22 mouse cellular contexts compared by ENCODE assay signal in the genomic region with DNA sequence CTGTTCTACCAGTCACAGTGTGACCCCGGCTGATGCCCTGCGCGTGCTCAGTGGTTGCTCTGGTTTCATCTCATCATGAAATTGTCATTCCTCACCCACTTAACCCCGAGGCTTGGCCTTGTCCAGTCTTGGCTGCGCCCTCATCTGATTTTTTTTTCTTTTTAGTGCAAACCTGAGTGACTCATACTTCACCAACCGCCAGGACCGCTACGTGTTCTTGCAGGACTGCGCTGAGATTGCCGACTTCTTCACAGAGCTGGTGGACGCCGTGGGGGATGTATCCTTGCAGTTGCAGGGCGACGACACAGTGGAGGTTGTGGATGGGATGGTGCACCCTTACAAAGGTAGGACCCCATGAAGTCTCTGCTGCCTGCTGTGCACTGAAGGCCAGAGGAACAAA. TPM values are rescaled to one million over a fixed set of nuclear protein-coding genes. Genes with fewer than 3 reads are reported as not detected.
DNase-seq lines count a peak whose midpoint lies in the region; ATAC-seq and TF ChIP-seq lines count a peak whose summit lies in the region.
"Had no signal": no experiment of that assay in that cellular context is flagged by ENCODE, and none has a peak within 500 bp of the region (broad histone marks: within the 10 kb centered on the region; RNA-seq: fewer than 3 reads in every experiment).

No protein-coding gene starts in this region.

- H3K4me2 ChIP-seq in kidney, postnatal 0 days (ENCODE audit: low read length) = no peak overlapping the region
- H3K4me2 ChIP-seq in forebrain, embryonic 13.5 days = no peak overlapping the region
- H3K4me2 ChIP-seq: embryonic facial prominence, embryonic 12.5 days; neural tube, embryonic 12.5 days had no signal

- ATAC-seq in kidney, postnatal 0 days (replicated peaks; ENCODE audit: low FRiP score, low read depth) = no peak
- no peak for ATAC-seq in forebrain, embryonic 13.5 days
- ATAC-seq: hindbrain, postnatal 0 days had no signal

- WGBS in heart, embryonic 10.5 days = 90% methylated on average over 14 of the region's 14 CpGs
- 76% methylated on average over 14 of the region's 14 CpGs for WGBS in kidney, postnatal 0 days
- WGBS in forebrain, embryonic 13.5 days = 97% methylated on average over 14 of the region's 14 CpGs

- DNase-seq in heart, embryonic 10.5 days (ENCODE audit: low spot score) = no peak
- no peak for DNase-seq in heart, adult 8-10 months (ENCODE audit: low spot score)
- DNase-seq in kidney, postnatal 0 days (ENCODE audit: low spot score) = no peak
- no peak for DNase-seq in kidney, postnatal 10 days
- peak; percentile 63 for DNase-seq in 3T3-L1 (ENCODE audit: low read depth, low spot score)
- peak; percentile 68 to 69 for DNase-seq in adrenal gland, postnatal 36 days
- no peak for DNase-seq in cerebellum, adult 11 months
- DNase-seq: B cell, adult 2 months; cerebellum, adult 2 months; gastrocnemius, postnatal 10 days; heart, adult 18-20 months; heart, postnatal 36 days; left cerebral cortex, postnatal 4 days; lung, postnatal 14 days; right cerebral cortex, postnatal 14 days; thymus, postnatal 4 days had no signal

- no peak for TF ChIP-seq CTCF in kidney, postnatal 0 days (IDR thresholded peaks at IDR 0.05; ENCODE audit: low read depth)

- H3K9ac ChIP-seq in kidney, postnatal 0 days (ENCODE audit: low read depth, low read length) = no peak overlapping the region
- H3K9ac ChIP-seq in forebrain, embryonic 13.5 days = no peak overlapping the region
- H3K9ac ChIP-seq: embryonic facial prominence, embryonic 12.5 days; neural tube, embryonic 12.5 days had no signal

- H3K4me1 ChIP-seq in heart, embryonic 10.5 days = peaks cover 67% of the 10 kb centered on the region
- H3K4me1 ChIP-seq in kidney, postnatal 0 days (replicated peaks; ENCODE audit: insufficient read depth, low read length) = peaks cover 20% of the 10 kb centered on the region; the same call in 1 of the 2 replicates
- peaks cover 9% of the 10 kb centered on the region; the same call in 1 of the 2 replicates for H3K4me1 ChIP-seq in forebrain, embryonic 13.5 days

- no peaks in the 10 kb centered on the region for H3K27me3 ChIP-seq in heart, embryonic 10.5 days (ENCODE audit: insufficient read depth, poor library complexity, severe bottlenecking)
- no peaks in the 10 kb centered on the region for H3K27me3 ChIP-seq in kidney, postnatal 0 days (ENCODE audit: insufficient read depth, low read length)
- H3K27me3 ChIP-seq in forebrain, embryonic 13.5 days = no peaks in the 10 kb centered on the region
- H3K27me3 ChIP-seq: embryonic facial prominence, embryonic 12.5 days; neural tube, embryonic 12.5 days had no signal

- 0 out of 2 replicates have a peak overlapping the region, but pooled peaks have one; percentile 60 for H3K27ac ChIP-seq in heart, embryonic 10.5 days
- H3K27ac ChIP-seq in kidney, postnatal 0 days = peak overlapping the region; percentile 84; the same call in 1 of the 2 replicates
- no peak overlapping the region for H3K27ac ChIP-seq in forebrain, embryonic 13.5 days
- H3K27ac ChIP-seq: embryonic facial prominence, embryonic 12.5 days; forebrain, embryonic 10.5 days; hindbrain, postnatal 0 days; midbrain, embryonic 10.5 days; neural tube, embryonic 12.5 days had no signal

- no peaks in the 10 kb centered on the region for H3K9me3 ChIP-seq in heart, embryonic 10.5 days
- no peaks in the 10 kb centered on the region for H3K9me3 ChIP-seq in kidney, postnatal 0 days (replicated peaks; ENCODE audit: low read length)
- no peaks in the 10 kb centered on the region for H3K9me3 ChIP-seq in forebrain, embryonic 13.5 days (replicated peaks)
- H3K9me3 ChIP-seq: embryonic facial prominence, embryonic 12.5 days; forebrain, embryonic 10.5 days; midbrain, embryonic 10.5 days; neural tube, embryonic 12.5 days had no signal

- H3K36me3 ChIP-seq in heart, embryonic 10.5 days = peaks cover 77% of the 10 kb centered on the region
- peaks cover 44% of the 10 kb centered on the region for H3K36me3 ChIP-seq in kidney, postnatal 0 days (ENCODE audit: insufficient read depth, low read length)
- H3K36me3 ChIP-seq in forebrain, embryonic 13.5 days (ENCODE audit: poor library complexity, severe bottlenecking) = peaks cover 87% of the 10 kb centered on the region

- no peak overlapping the region for H3K4me3 ChIP-seq in heart, embryonic 10.5 days
- H3K4me3 ChIP-seq in kidney, postnatal 0 days (replicated peaks; ENCODE audit: low read depth, low read length) = no peak overlapping the region
- no peak overlapping the region for H3K4me3 ChIP-seq in forebrain, embryonic 13.5 days
- H3K4me3 ChIP-seq: embryonic facial prominence, embryonic 12.5 days; forebrain, embryonic 10.5 days; midbrain, embryonic 10.5 days; neural tube, embryonic 12.5 days had no signal

RNA-seq across cellular contexts. Expression of a gene that starts 17.1 kb away (rescaled TPM):
- 34.0 and 38.5 TPM in 2 replicates for polyA plus RNA-seq in heart, embryonic 10.5 days (2016; fragmentation: Nextera tagmentation; extraction: Ambion mirVana)
- 10 to 100 TPM; 16.4 to 20.6 (median 19.2) TPM for total RNA-seq in heart, adult 8-10 months (2022)
- 29.6 and 32.0 TPM in 2 replicates for polyA plus RNA-seq in kidney, postnatal 0 days (2015; fragmentation: Nextera tagmentation; extraction: Ambion mirVana)
- total RNA-seq in adrenal gland, postnatal 36 days (2021) = 10 to 100 TPM; 54.7 to 58.7 TPM
- polyA plus RNA-seq in forebrain, embryonic 13.5 days (2015; fragmentation: Nextera tagmentation; extraction: Ambion mirVana) = 42.7 and 47.7 TPM in 2 replicates

RNA-seq across cellular contexts. Expression of a gene that starts 33.3 kb away (rescaled TPM):
- 6.9 and 10.6 TPM in 2 replicates for polyA plus RNA-seq in heart, embryonic 10.5 days (2016; fragmentation: Nextera tagmentation; extraction: Ambion mirVana)
- 1 to 10 TPM; 3.8 to 6.2 (median 4.7) TPM for total RNA-seq in heart, adult 8-10 months (2022)
- polyA plus RNA-seq in kidney, postnatal 0 days (2015; fragmentation: Nextera tagmentation; extraction: Ambion mirVana) = 11.7 and 14.4 TPM in 2 replicates
- 10 to 100 TPM in 1 of 2 experiments, 1 to 10 TPM in 1; 6.6 to 17.5 TPM for total RNA-seq in adrenal gland, postnatal 36 days (2021)
- polyA plus RNA-seq in forebrain, embryonic 13.5 days (2015; fragmentation: Nextera tagmentation; extraction: Ambion mirVana) = 12.4 and 13.5 TPM in 2 replicates

Comparison
In these comparisons a context has a peak if more than half of its experiments do, and no peak if none do; other contexts are left out.
1. DNase-seq: peak in 3T3-L1 (single experiment) and adrenal gland, postnatal 36 days (2 of 2); none in heart, embryonic 10.5 days (single experiment), heart, adult 8-10 months (single experiment), kidney, postnatal 0 days (single experiment), kidney, postnatal 10 days (single experiment) and cerebellum, adult 11 months (single experiment).